Mouse (Mus musculus) thymus, postnatal 14 days (tissue): ENCODE results near the gene Eef2kmt.
"Not testable (repeated sequence)": the region's sequence is repeated elsewhere in the genome, so short reads cannot be mapped to it uniquely, and the experiment has no call there.

Source experiments
- DNase-seq: peaks from one replicate; pipeline ENCODE4 v3.0.0; 2021

Gene Eef2kmt

DNA sequence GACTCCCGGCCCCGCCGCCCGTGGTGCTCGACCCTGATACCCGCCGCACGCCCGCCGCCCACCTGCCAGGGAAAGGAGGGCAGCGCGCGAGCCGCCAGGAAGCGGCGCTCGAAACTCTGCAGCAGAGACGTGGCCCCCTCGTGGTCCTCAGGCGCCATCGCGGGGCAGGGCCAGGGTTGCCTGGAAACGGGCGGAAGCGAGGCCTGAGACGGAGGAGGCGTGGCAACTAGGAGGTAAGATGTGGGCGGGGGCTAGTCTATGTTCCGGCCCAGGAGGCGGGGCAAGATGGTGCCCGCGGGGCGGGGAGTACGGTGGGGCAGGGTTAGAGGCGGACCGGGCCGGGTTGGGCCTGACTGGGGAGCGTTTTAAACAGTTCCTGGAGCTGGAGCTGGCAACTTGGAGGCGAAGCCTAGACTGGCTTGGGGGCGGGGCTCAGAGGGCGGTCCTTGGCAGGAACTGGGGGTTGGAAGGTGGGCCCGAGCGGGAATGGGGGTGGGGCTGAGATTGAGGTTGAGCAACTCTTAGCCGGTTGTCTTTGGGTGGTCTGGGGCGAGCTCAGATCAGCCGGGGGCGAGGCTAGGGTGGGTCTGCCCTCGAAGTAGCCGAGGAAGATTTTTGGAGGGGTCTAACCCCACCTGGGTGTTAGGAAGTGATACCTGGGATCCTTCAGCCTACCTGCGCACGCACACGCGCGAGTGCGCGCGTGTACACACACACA, at the start of gene Eef2kmt:
Gene Eef2kmt, minus strand, starts transcription at position 205 of the 718 bp plus-strand sequence.
- peak; percentile 100 for DNase-seq

DNA sequence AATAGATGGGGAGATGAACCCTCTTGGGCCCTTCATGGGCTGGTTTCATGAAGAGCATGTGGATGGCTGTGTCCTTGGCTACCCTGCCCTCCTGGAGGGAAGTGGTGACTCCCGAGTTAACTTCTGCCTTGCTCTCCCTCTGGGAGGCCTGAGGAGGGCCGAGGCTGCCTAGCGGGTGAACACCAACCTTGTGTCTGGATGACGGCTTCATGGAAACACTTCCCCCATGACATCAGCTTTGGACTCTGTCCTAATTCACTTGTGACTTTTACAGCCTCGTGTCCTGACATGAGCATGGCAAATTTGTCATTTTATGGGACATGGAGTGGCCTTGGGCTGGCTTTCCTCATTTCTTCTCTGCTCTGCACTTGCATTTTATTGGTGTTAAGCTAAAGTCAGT, 39.5 kb upstream of the Eef2kmt start:
- DNase-seq = no peak

- DNase-seq = no peak
These were observed 29.6 kb upstream of the Eef2kmt start for GRCm38 (mm10) chr16:5285376-5285775.

DNA sequence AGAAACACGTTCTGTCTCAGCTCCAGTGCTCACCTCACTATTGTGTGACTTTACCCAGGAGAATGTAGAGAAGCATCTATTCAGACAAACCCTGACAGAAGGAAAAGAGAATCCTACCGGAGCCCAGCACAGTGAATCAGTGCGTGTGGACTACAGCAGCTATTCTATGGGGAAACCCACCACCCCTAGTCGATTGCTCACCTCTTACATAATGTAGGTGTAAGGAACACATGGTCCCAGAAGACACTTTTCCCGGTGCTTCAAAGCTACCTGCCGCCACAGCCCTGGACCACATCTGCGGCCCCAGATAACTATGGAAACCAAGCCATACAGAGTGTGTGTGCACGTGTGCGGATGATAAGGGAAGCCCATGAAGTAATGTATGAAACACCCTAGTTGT, 26.9 kb upstream of the Eef2kmt start:
- no peak for DNase-seq

GRCm38 (mm10) chr16:5279571-5280222, 23.9 kb upstream of the Eef2kmt start:
- no peak for DNase-seq

GRCm38 (mm10) chr16:5272371-5272770, 16.6 kb upstream of the Eef2kmt start:
- no peak for DNase-seq

- DNase-seq = no peak
These were observed 15.7 kb upstream of the Eef2kmt start for GRCm38 (mm10) chr16:5271411-5272035.

GRCm38 (mm10) chr16:5263926-5264325, 8.1 kb upstream of the Eef2kmt start:
- no peak for DNase-seq

GRCm38 (mm10) chr16:5263156-5263555, 7.4 kb upstream of the Eef2kmt start:
- DNase-seq = no peak

- DNase-seq = no peak
These were observed 572 bp downstream of the Eef2kmt start for GRCm38 (mm10) chr16:5255081-5255740.

- peak; percentile 91 for DNase-seq
These were observed 1.3 kb downstream of the Eef2kmt start for GRCm38 (mm10) chr16:5254346-5255025.

- DNase-seq = no peak
These were observed 3.5 kb downstream of the Eef2kmt start for GRCm38 (mm10) chr16:5252260-5252659.

DNA sequence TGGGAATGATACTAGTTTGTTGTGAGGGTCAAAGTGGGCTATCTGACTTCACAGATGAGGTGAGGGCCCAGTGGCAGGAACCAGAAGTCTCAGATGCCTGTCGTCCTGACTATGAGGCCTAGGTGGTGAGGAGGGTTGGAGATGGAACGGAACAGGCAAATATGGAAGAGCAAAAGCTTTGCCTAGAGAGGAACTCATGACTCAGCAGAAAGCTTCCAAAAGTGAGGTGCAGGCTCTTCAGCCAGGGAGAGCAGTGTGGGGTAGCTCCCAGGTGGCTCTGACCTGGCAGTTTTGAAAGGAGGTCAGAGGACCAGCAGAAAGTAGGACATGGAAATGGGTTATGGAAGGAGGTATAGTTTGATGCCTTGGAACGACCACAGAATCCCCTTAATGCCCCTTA, 4.9 kb downstream of the Eef2kmt start:
- DNase-seq = no peak

- peak; percentile 65 for DNase-seq
These were observed 11.4 kb downstream of the Eef2kmt start for GRCm38 (mm10) chr16:5244411-5244810.

DNA sequence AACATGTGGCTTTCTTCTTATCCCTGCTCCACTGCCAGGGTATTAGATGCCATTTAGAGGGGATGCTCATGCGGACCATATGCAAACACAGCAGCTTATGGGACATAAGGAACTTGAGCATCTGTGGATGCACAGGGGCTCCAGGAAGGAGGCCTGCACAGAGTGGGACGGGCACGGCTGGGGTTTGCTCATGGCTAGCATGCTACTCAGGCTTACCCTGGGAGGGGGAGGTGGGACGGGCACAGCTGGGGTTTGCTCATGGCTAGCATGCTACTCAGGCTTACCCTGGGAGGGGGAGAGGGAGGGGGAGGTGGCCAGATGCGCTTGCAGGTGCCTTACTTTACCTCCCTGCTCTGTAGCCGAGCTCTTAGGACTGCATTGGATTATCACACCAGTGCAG, 12.9 kb downstream of the Eef2kmt start:
- no peak for DNase-seq

- no peak for DNase-seq
These were observed 13.4 kb downstream of the Eef2kmt start for GRCm38 (mm10) chr16:5242355-5242754.

- peak; percentile 93 for DNase-seq
These were observed 22.1 kb downstream of the Eef2kmt start, which contains the start of gene Alg1 for GRCm38 (mm10) chr16:5233418-5234313. Alg1 (plus strand) TSS chr16:5233621.

DNA sequence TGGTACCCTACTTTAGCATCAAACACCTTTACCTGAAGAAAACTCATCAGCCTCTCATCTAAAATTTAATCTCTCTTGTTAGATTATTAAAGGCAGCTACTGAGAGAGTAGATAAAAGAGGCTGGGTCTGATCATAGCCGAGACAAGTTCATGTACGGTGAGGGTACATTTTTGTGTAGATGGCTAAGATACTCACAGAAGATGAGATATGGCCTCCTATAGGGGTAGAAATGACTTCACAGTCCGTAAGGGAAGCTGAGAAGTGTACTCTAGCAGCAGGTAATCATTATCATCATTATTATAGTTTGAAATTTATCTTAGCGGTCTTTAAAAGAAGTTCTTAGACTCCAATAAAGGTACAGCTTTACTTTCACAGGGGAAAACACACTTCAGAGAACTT, 22.8 kb downstream of the Eef2kmt start:
- no peak for DNase-seq

DNA sequence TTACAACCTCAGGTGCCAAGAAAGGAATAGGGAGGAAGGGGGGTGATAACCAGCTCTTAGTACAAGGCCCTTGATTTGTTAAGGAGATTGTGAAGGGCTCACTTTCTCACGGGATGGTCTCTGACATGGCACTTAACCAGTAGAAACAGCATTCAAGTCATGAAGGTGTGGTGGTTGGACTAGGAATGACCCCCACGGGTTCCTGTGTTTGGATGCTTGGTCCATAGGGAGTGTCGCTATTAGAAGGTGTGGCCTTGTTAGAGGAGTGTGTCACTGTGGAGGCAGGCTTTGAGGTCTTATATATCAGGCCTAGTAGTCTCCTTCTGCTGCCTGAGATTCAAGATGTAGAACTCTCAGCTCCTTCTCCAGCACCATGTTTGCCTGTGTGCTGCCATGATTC, 27.7 kb downstream of the Eef2kmt start:
- DNase-seq = not testable (repeated sequence)

- DNase-seq = not testable (repeated sequence)
These were observed 28.3 kb downstream of the Eef2kmt start for GRCm38 (mm10) chr16:5227501-5227900.

DNA sequence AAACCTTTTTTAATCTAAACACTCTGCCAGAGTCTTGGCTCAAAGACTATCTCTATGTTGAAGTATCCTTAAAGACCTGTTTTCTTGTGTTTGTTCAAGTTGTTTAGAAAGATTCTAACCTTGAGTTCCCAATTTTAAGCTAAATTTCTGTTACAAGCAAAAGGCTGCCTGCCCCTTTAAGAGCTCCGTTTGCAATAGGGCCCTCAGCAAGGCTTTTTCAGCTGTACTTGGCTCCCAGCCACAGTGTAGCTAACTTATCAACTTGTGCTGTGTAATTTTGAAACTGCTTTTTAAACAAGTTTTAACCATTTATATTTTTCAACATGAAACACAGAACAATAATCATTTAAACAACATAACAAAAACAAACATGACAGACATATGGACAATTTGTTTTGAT, 29.2 kb downstream of the Eef2kmt start:
- DNase-seq = not testable (repeated sequence)

GRCm38 (mm10) chr16:5222140-5222539, 33.6 kb downstream of the Eef2kmt start, which contains the start of gene AU021092:
AU021092 (minus strand) TSS chr16:5222299.
- DNase-seq = no peak
